ENCODE assay signal across 17 mouse cellular contexts in genomic region chr7:132179049-132179448, GRCm38 (mm10). TPM values are rescaled to one million over a fixed set of nuclear protein-coding genes. Genes with fewer than 3 reads are reported as not detected.
"Had no signal": no experiment of that assay in that cellular context is flagged by ENCODE, and none has a peak within 500 bp of the region (broad histone marks: within the 10 kb centered on the region; RNA-seq: fewer than 3 reads in every experiment).

No protein-coding gene starts in this region.

- H3K9me3 ChIP-seq: neural tube, embryonic 13.5 days; neural tube, embryonic 15.5 days; stomach, embryonic 15.5 days had no signal

- DNase-seq: retina, postnatal 1 day; right cerebral cortex, adult 18-20 months; right cerebral cortex, postnatal 14 days; right cerebral cortex, postnatal 25 days; right cerebral cortex, postnatal 4 days; spleen, adult 18-20 months; thymus, adult 18-20 months; thymus, adult 2 months; thymus, postnatal 14 days; thymus, postnatal 25 days; thymus, postnatal 36 days; thymus, postnatal 4 days had no signal

- H3K4me3 ChIP-seq: neural tube, embryonic 13.5 days; neural tube, embryonic 15.5 days; stomach, embryonic 15.5 days had no signal

- H3K27ac ChIP-seq: neural tube, embryonic 13.5 days; neural tube, embryonic 15.5 days; stomach, embryonic 15.5 days; stomach, postnatal 0 days had no signal

- H3K36me3 ChIP-seq: neural tube, embryonic 13.5 days; neural tube, embryonic 15.5 days; stomach, embryonic 15.5 days had no signal

- H3K9ac ChIP-seq: neural tube, embryonic 13.5 days; neural tube, embryonic 15.5 days; stomach, embryonic 15.5 days had no signal

- H3K4me1 ChIP-seq: stomach, embryonic 15.5 days had no signal

RNA-seq across cellular contexts. Expression of gene Cpxm2, which starts 24.5 kb away (rescaled TPM):
- total RNA-seq: neutrophil, adult 5-6 weeks had no signal
